Mouse (Mus musculus) heart, adult 2 months (tissue): ENCODE measurements around the gene Elmod3. TPM values are rescaled to one million over a fixed set of nuclear protein-coding genes. Genes with fewer than 3 reads are reported as not detected.
A peak's percentile ranks its signal among the peaks of the same experiment; 100 is the strongest.

Experiments used
- DNase-seq, 2 experiments: peaks; one replicate each; pipeline ENCODE4 v3.0.0; 2021
- H3K27ac ChIP-seq: fragments of 200-600 bp; 2 replicates; pipeline ENCODE4 v1.8.1; 2022
- H3K27me3 ChIP-seq: fragments of 200-500 bp; 2 replicates; pipeline ENCODE4 v1.6.1; 2012; ENCODE audit warnings: mild to moderate bottlenecking, low read length, inconsistent platforms, mixed read lengths; ENCODE audit not compliant: control insufficient read depth, insufficient read depth
- H3K36me3 ChIP-seq: fragments of 200-500 bp; 2 replicates; pipeline ENCODE4 v1.6.1; 2012; ENCODE audit warnings: low read length, inconsistent platforms; ENCODE audit not compliant: control insufficient read depth, insufficient read depth
- H3K4me1 ChIP-seq: fragments of 200-500 bp; 2 replicates; pipeline ENCODE4 v1.6.1; 2011; ENCODE audit warnings: low read length; ENCODE audit not compliant: control insufficient read depth, insufficient read depth
- H3K4me3 ChIP-seq: fragments of 200-600 bp; 2 replicates; pipeline ENCODE4 v1.8.1; 2022
- H3K79me2 ChIP-seq: fragments of 200-500 bp; replicated peaks from 2 replicates; pipeline ENCODE4 v1.6.1; 2012; ENCODE audit warnings: mild to moderate bottlenecking, inconsistent platforms, low read length, moderate library complexity, mixed read lengths; ENCODE audit not compliant: control insufficient read depth, insufficient read depth
- H3K9ac ChIP-seq: fragments of 200-500 bp; 2 replicates; pipeline ENCODE4 v1.6.1; 2012; ENCODE audit warnings: low read depth, mild to moderate bottlenecking, control low read depth, inconsistent platforms, low read length, mixed read lengths
- CTCF ChIP-seq: fragments of 200-600 bp; IDR thresholded peaks from 2 replicates; pipeline ENCODE4 v1.8.1; 2022; ENCODE audit warnings: antibody characterized with exemption, mild to moderate bottlenecking, moderate library complexity
- EP300 ChIP-seq: fragments of 200-500 bp; IDR thresholded peaks from 2 replicates; pipeline ENCODE4 v1.6.1; 2011; ENCODE audit warnings: low read depth, low read length, control low read depth; ENCODE audit not compliant: insufficient read depth
- POLR2A ChIP-seq: fragments of 200-500 bp; IDR thresholded peaks from 2 replicates; pipeline ENCODE4 v1.6.1; 2011; ENCODE audit warnings: mild to moderate bottlenecking, low read depth, low read length, control low read depth; ENCODE audit not compliant: insufficient read depth
- WGBS: fragments of 180-500 bp; shearing (Covaris S2); methylation state at CpG from one replicate; pipeline ENCODE4 v1.1.7; 2018; 5-methylcytosine and 5-hydroxymethylcytosine counted together
- intact Hi-C: fragments of 180-260 bp; cut with DNase I; formaldehyde crosslinking; loops from one replicate; pipeline ENCODE4 v1.15.1; 2025
- polyA plus RNA-seq: library from polyadenylated mRNA; depleted of rRNA; stranded (reverse); fragments of >200 nt; gene quantifications from 2 replicates; pipeline ENCODE4 v1.2.3, GENCODE M21; 2012
- total RNA-seq, 2 experiments: library from RNA; stranded (reverse); gene quantifications; 2 replicates each; pipeline ENCODE4 v1.2.3; 2021

Gene Elmod3
- total and polyA plus RNA-seq, 3 experiments, result 12.8 to 25.5 (median 16.5) TPM

DNA sequence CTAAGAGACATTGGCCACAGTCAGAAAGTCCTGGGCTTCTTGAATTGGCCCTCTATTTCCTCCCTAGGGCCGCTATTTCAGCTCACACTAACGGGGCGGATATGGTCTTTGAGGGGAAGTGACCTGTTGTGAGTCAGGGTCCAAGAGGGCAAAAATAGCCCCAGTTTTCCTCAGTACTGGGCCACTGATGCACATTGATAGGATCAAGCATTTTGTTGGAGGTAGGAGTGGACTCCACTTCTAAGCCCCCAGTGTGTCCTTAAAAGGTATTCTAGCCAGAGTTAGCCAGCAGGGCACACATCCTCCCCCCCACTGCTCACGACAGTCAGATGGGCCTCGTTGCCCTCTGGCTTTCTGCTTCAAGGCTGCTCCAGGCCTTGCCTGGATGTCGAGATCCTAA is 48.2 kb downstream of the Elmod3 start:
- intact Hi-C loops, result no loop called here
- Histone ChIP-seq H3K27ac (peak overlapping the region; percentile 77), H3K36me3 (no peaks in the 10 kb centered on the region), H3K4me3 (no peak overlapping the region), H3K9ac (no peak overlapping the region), H3K4me1 (peaks cover 10% of the 10 kb centered on the region), H3K79me2 (no peaks in the 10 kb centered on the region), H3K27me3 (no peaks in the 10 kb centered on the region)
- TF ChIP-seq EP300 (no peak), CTCF (no peak)
- DNase-seq, result no peak
- 45% methylated on average over 6 of the region's 6 CpGs for WGBS

DNA sequence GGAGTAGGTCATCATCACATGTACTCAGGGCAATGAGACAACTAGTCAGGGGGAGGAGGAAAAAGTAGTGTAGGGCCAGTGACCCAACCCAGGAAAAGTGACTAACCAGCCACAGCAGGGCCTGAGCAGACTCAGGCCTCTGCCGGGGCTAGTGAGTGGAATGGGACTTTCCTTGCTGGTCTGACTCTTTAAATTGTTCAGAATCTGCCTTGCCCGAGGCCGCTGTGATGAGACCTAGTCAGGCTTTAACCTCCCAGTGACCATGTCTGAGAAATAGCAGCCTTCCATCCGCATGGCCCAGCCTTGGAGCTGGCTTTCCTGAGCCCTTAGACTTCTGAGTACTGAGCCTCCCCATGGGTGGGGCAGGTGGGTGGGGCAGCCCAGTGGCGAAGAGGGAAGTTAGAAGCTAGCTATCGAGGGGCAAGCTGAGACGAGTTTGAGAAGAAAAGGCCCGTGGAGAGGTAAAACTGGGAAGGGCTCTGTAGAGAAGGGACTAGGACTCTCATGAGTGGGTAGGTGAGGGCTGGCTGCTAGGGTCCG is 49.1 kb downstream of the Elmod3 start:
- intact Hi-C loops, result no loop called here
- no peaks in the 10 kb centered on the region for H3K27me3 ChIP-seq
- H3K27ac ChIP-seq, result peak overlapping the region; percentile 77
- peak overlapping the region; percentile 7; the same call in 1 of the 2 replicates for H3K9ac ChIP-seq
- H3K36me3 ChIP-seq, result no peaks in the 10 kb centered on the region
- 38% methylated on average over 9 of the region's 9 CpGs for WGBS
- H3K4me3 ChIP-seq, result 0 out of 2 replicates have a peak overlapping the region, but pooled peaks have one; percentile 4
- H3K4me1 ChIP-seq, result peaks cover 10% of the 10 kb centered on the region
- TF ChIP-seq POLR2A (peak; percentile 76), EP300 (no peak), CTCF (no peak)
- H3K79me2 ChIP-seq, result no peaks in the 10 kb centered on the region
- DNase-seq, result peak; percentile 69 to 78

DNA sequence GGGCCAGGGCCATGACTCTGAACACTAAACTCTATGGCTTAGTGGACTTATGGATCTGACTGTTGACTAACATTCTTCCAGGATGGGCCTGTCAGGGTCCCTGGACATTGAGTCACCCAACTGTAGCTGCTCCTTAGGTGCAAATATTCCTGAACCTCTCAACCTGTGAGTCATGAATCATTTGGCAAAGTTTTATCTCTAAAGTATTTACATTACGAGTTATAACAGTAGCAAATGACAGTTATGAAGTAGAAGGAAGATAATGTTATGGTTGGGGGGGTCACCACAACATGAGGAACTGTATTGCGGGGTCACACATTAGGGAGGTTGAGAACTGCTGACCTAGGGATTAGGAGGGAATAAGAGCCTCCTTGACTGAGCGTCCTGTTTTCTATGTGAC is 50.4 kb downstream of the Elmod3 start:
- no peak overlapping the region; the same call in 1 of the 2 replicates for H3K27ac ChIP-seq
- WGBS, result 83% methylated on average over 3 of the region's 3 CpGs

DNA sequence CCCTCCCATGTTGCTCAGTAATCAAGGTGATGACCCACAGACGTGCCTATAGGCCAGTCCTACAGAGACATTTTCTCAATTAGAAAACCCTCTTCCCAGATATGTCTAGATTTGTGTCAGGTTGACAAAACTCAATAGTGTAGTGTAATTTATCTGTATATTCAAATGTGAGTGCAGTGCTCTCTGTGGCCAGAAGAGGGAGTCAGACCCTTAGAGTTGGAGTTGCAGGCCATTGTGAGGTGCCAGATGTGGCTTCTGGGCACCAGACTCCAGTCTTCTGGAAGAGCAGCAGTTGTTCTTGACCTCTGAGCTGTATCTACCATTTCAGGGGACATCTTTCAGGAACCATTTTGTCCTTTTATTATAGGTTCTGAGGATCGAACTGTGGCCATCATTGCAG is 51.1 kb downstream of the Elmod3 start:
- Histone ChIP-seq H3K36me3 (no peaks in the 10 kb centered on the region), H3K4me1 (peaks cover 8% of the 10 kb centered on the region), H3K27me3 (no peaks in the 10 kb centered on the region), H3K4me3 (no peak overlapping the region), H3K27ac (no peak overlapping the region), H3K9ac (no peak overlapping the region), H3K79me2 (no peaks in the 10 kb centered on the region)
- WGBS, result 97% methylated on average over 2 of the region's 2 CpGs
- DNase-seq, result no peak
- intact Hi-C loops, result no loop called here
- TF ChIP-seq EP300 (no peak), CTCF (peak; percentile 43)

More for the DNA sequence above, 50.4 kb downstream of the Elmod3 start:
- no peak for DNase-seq
- Histone ChIP-seq H3K27me3 (no peaks in the 10 kb centered on the region), H3K4me1 (peaks cover 9% of the 10 kb centered on the region), H3K36me3 (no peaks in the 10 kb centered on the region), H3K4me3 (no peak overlapping the region), H3K79me2 (no peaks in the 10 kb centered on the region), H3K9ac (no peak overlapping the region)
- TF ChIP-seq CTCF, result no peak
- no peak for TF ChIP-seq POLR2A
- no peak for TF ChIP-seq EP300
- intact Hi-C loops, result no loop called here

DNA sequence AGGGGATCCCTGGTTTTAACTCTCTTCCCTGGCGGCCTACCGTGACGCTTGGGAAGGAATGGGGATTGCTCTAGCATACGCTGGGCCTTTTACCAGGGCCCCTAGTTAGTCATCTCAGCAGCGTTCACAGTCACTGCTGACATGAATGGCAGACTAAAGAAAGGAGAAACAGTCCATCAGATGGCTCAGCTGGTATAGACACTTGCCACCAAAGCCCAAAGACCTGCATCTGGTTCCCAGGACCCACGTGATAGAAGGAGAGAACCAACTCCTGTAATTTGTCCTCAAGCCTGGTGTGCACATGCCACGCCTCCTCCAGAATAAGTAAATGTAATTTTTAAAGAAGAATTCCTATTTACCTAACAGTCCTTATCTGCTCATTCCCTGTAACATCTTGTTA is 52.8 kb downstream of the Elmod3 start:
- TF ChIP-seq POLR2A, result no peak
- no peak for TF ChIP-seq CTCF
- no peak for TF ChIP-seq EP300
- 77% methylated on average over 7 of the region's 7 CpGs for WGBS
- DNase-seq, result no peak
- H3K4me3 ChIP-seq, result no peak overlapping the region
- H3K4me1 ChIP-seq, result peaks cover 8% of the 10 kb centered on the region
- no peaks in the 10 kb centered on the region for H3K79me2 ChIP-seq
- no peaks in the 10 kb centered on the region for H3K27me3 ChIP-seq
- no peaks in the 10 kb centered on the region for H3K36me3 ChIP-seq
- intact Hi-C loops, result no loop called here
- H3K9ac ChIP-seq, result no peak overlapping the region
- no peak overlapping the region for H3K27ac ChIP-seq

DNA sequence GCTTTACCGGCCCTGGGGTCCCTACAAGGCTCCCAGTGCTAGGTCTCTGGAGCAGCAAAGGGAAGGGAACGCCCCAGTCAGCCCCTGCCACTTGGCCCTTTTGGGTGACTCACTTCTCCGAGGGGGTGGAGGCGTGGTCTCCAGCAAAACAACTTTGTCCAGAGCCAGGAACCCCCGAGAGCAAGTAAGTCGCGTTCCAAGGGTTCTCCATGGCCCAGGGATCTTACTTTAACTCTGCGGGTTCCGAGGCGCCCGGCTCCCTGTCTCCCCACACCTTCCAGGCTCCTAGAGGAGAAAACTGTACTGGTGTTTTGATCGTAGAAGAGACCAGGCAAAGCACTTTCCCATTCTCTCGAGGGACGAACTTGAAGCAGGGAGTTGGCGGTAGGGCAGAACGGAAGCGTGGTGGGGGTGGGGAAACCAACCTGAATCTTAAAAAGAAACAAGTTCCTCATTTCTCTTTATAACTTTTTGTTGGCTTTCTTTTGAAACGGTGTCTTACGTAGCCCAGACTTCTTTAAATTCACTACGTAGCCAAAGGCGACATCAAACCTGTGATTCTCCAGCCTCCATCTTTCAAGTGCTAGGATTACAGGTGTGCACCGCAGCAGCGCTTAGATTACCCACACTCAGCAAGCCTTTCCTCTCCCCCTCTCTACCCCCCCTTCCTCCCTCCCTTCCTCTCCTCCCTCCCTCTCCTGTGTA is 53.8 kb downstream of the Elmod3 start, which contains the start of gene Capg:
Gene Capg, plus strand, starts transcription at position 109 of the 705 bp plus-strand sequence.
- Histone ChIP-seq H3K9ac (peak within 1 kb of the TSS; percentile 71), H3K27me3 (no peaks in the 10 kb centered on the region), H3K36me3 (no peaks in the 10 kb centered on the region), H3K79me2 (no peaks in the 10 kb centered on the region), H3K4me3 (peak within 1 kb of the TSS; percentile 47), H3K27ac (peak within 1 kb of the TSS; percentile 71), H3K4me1 (peaks cover 6% of the 10 kb centered on the region)
- intact Hi-C loops, result no loop called here
- DNase-seq, result peak; percentile 71 to 75
- TF ChIP-seq EP300, result no peak
- no peak for TF ChIP-seq CTCF
- peak; percentile 82 for TF ChIP-seq POLR2A
- 9% methylated on average over 23 of the region's 23 CpGs for WGBS
